ENCODE assay signal across 17 mouse cellular contexts in the genomic region with DNA sequence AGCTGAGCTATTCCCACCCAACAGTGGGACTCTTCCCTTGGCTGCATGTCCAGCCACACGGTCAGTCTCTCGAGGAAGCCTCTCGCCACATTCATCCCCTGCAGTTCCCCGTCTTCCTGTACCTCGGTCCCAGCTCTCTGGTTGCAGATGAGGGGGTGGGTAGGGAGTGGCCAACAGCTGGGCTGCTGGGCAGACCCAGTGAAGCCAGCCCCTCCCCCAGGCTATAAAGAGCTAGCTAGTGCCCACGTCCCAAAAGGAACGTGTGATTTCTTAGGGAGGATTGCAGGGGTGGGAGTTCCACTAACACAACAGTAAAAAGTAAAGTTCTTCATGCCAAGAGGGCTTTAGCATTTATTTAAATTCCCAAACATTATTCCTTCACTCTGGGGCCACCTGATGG.
DNase-seq lines count a peak whose midpoint lies in the region; ATAC-seq lines count a peak whose summit lies in the region.
"Had no signal": no experiment of that assay in that cellular context is flagged by ENCODE, and none has a peak within 500 bp of the region (broad histone marks: within the 10 kb centered on the region; RNA-seq: fewer than 3 reads in every experiment).

No protein-coding gene starts in this region.

- no peak for ATAC-seq in heart, embryonic 11.5 days (replicated peaks; ENCODE audit: insufficient number of reproducible peaks, low FRiP score, low TSS enrichment)
- no peak for ATAC-seq in limb, embryonic 12.5 days (ENCODE audit: insufficient number of reproducible peaks, insufficient read depth, low FRiP score, low TSS enrichment, low read depth)
- no peak for ATAC-seq in granulocyte monocyte progenitor cell, adult 5-6 weeks (replicated peaks; ENCODE audit: poor library complexity, severe bottlenecking)
- ATAC-seq: forebrain, embryonic 15.5 days had no signal

- no peaks in the 10 kb centered on the region for H3K36me3 ChIP-seq in heart, embryonic 11.5 days (ENCODE audit: control insufficient read depth, insufficient read depth, low read length)
- H3K36me3 ChIP-seq in limb, embryonic 12.5 days = no peaks in the 10 kb centered on the region
- H3K36me3 ChIP-seq: forebrain, embryonic 15.5 days; hindbrain, embryonic 10.5 days; liver, embryonic 13.5 days; midbrain, embryonic 10.5 days had no signal

- intact Hi-C loops in heart, postnatal 36 days (cut with DNase I) = no loop called here

- H3K27ac ChIP-seq in heart, embryonic 11.5 days (ENCODE audit: low read depth, low read length) = no peak overlapping the region
- no peak overlapping the region for H3K27ac ChIP-seq in limb, embryonic 12.5 days
- H3K27ac ChIP-seq: forebrain, embryonic 15.5 days; hindbrain, embryonic 10.5 days; liver, embryonic 13.5 days; midbrain, embryonic 10.5 days had no signal

- no peaks in the 10 kb centered on the region for H3K27me3 ChIP-seq in heart, embryonic 11.5 days (ENCODE audit: control insufficient read depth, insufficient read depth, low read length)
- peaks cover 11% of the 10 kb centered on the region; the same call in 1 of the 2 replicates for H3K27me3 ChIP-seq in limb, embryonic 12.5 days
- H3K27me3 ChIP-seq: forebrain, embryonic 15.5 days; liver, embryonic 13.5 days had no signal

- H3K9me3 ChIP-seq in heart, embryonic 11.5 days (replicated peaks; ENCODE audit: control insufficient read depth, low read length) = no peaks in the 10 kb centered on the region
- H3K9me3 ChIP-seq in limb, embryonic 12.5 days = no peaks in the 10 kb centered on the region
- H3K9me3 ChIP-seq: forebrain, embryonic 15.5 days; hindbrain, embryonic 10.5 days; liver, embryonic 13.5 days; midbrain, embryonic 10.5 days had no signal

- DNase-seq in heart, postnatal 36 days = no peak
- DNase-seq in kidney, postnatal 4 days = peak; percentile 33 to 57
- DNase-seq in kidney, adult 11 months = no peak
- DNase-seq in brain, adult 2 months (ENCODE audit: low read depth, low spot score) = peak; percentile 47
- DNase-seq: adrenal gland, adult 8-10 months; B cell, adult 2 months; heart, adult 18-20 months; kidney, adult 2 months; liver, embryonic 13.5 days; lung, postnatal 14 days; thymus, postnatal 25 days had no signal

- H3K4me3 ChIP-seq in heart, embryonic 11.5 days (ENCODE audit: low read depth, low read length) = no peak overlapping the region
- no peak overlapping the region for H3K4me3 ChIP-seq in limb, embryonic 12.5 days (replicated peaks)
- H3K4me3 ChIP-seq: forebrain, embryonic 15.5 days; hindbrain, embryonic 10.5 days; liver, embryonic 13.5 days; midbrain, embryonic 10.5 days had no signal

- H3K4me2 ChIP-seq in heart, embryonic 11.5 days = peak overlapping the region; percentile 18; the same call in 1 of the 2 replicates
- H3K4me2 ChIP-seq in limb, embryonic 12.5 days = peak overlapping the region; percentile 35
- H3K4me2 ChIP-seq: forebrain, embryonic 15.5 days; liver, embryonic 13.5 days had no signal

- no peak overlapping the region for H3K9ac ChIP-seq in heart, embryonic 11.5 days (ENCODE audit: low read depth, low read length)
- no peak overlapping the region for H3K9ac ChIP-seq in limb, embryonic 12.5 days (replicated peaks)
- H3K9ac ChIP-seq: forebrain, embryonic 15.5 days; liver, embryonic 13.5 days had no signal

- H3K4me1 ChIP-seq in heart, embryonic 11.5 days (ENCODE audit: control insufficient read depth, insufficient read depth, low read length) = peaks cover 10% of the 10 kb centered on the region
- H3K4me1 ChIP-seq in limb, embryonic 12.5 days (replicated peaks) = peaks cover 46% of the 10 kb centered on the region
- H3K4me1 ChIP-seq: forebrain, embryonic 15.5 days had no signal

- WGBS in heart, embryonic 11.5 days (ENCODE audit: insufficient replicate concordance) = 20% methylated on average over 7 of the region's 7 CpGs
- 3% methylated on average over 7 of the region's 7 CpGs for WGBS in limb, embryonic 12.5 days

Comparison
In these comparisons a context has a peak if more than half of its experiments do, and no peak if none do; other contexts are left out.
1. DNase-seq: peak in kidney, postnatal 4 days (2 of 2) and brain, adult 2 months (single experiment); none in heart, postnatal 36 days (0 of 2) and kidney, adult 11 months (single experiment).